Mouse (Mus musculus) embryonic facial prominence, embryonic 15.5 days (tissue): Measurements from ENCODE around the gene Gmds. TPM values are rescaled to one million over a fixed set of nuclear protein-coding genes. Genes with fewer than 3 reads are reported as not detected.

Source experiments
- ATAC-seq: fragments of 200-750 bp; cut with Nextera tagmentation; 2 replicates; pipeline ENCODE4 v1.8.0; 2017; ENCODE audit warnings: low read depth, moderate TSS enrichment; ENCODE audit not compliant: insufficient number of reproducible peaks, low FRiP score, low TSS enrichment
- H3K27ac ChIP-seq: fragments of 300-500 bp; sonication (generic); replicated peaks from 2 replicates; pipeline ENCODE4 v1.5.1; 2015; ENCODE audit warnings: mild to moderate bottlenecking, inconsistent platforms
- H3K27me3 ChIP-seq: fragments of 300-500 bp; sonication (generic); 2 replicates; pipeline ENCODE4 v1.6.1; 2015; ENCODE audit warnings: inconsistent platforms
- H3K36me3 ChIP-seq: fragments of 300-500 bp; sonication (generic); 2 replicates; pipeline ENCODE4 v1.6.1; 2015; ENCODE audit warnings: mild to moderate bottlenecking, inconsistent platforms
- H3K4me1 ChIP-seq: fragments of 300-500 bp; sonication (generic); 2 replicates; pipeline ENCODE4 v1.6.1; 2015; ENCODE audit warnings: inconsistent platforms
- H3K4me2 ChIP-seq: fragments of 300-500 bp; sonication (generic); replicated peaks from 2 replicates; pipeline ENCODE4 v1.6.1; 2015; ENCODE audit warnings: mild to moderate bottlenecking, inconsistent platforms
- H3K4me3 ChIP-seq: fragments of 300-500 bp; sonication (generic); replicated peaks from 2 replicates; pipeline ENCODE4 v1.5.1; 2015; ENCODE audit warnings: mild to moderate bottlenecking, inconsistent platforms
- H3K9ac ChIP-seq: fragments of 300-500 bp; sonication (generic); 2 replicates; pipeline ENCODE4 v1.6.1; 2015; ENCODE audit warnings: inconsistent platforms
- H3K9me3 ChIP-seq: fragments of 300-500 bp; sonication (generic); replicated peaks from 2 replicates; pipeline ENCODE4 v1.6.1; 2016; ENCODE audit warnings: inconsistent platforms
- WGBS: fragments of 180-500 bp; shearing (Covaris S2); methylation state at CpG from one replicate; pipeline ENCODE4 v1.1.7; 2015; 5-methylcytosine and 5-hydroxymethylcytosine counted together
- polyA plus RNA-seq: library from polyadenylated mRNA; unstranded; fragments of >200 nt; fragmentation: Nextera tagmentation; extraction: Ambion mirVana; gene quantifications from 2 replicates; pipeline ENCODE4 v1.2.1, GENCODE M21; 2015

Gene Gmds
- polyA plus RNA-seq, 1 experiment from 2014 or later = 36.3 TPM

DNA sequence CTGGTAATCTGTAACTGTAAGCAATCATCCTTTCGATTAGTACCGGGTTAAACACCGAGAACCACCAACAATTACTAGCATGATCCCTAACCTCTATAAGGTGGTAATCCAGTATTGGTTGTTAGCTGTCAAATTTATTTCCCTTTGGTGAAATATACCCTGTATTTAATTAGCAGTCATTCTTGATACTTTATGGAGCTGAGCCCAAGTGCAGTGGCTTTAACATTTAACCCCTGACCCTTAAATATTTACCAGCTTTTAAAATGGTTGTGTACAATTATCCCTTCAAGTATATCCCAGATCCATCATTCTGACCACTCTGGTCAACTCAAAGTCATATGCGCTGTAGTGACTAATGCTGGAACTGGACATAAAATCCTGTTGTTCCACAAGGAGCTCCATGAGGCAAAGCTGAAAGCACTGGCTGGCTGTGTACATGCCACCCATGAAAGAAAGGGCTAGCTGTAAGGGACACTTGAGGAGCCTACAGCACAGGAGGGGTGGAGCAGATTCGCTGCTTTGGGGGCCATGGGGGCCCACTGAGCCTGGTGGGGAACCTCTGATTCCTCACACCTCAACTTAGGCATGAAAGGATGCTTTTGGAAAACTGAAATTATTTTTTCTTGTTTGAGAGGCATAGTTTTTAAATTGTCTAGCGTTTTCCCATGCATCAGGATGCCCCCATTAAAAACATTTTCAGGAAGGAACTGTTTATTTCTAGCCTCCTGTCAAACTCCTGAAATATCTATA lies 312.1 kb downstream of the Gmds start:
- Histone ChIP-seq H3K4me3 (no peak overlapping the region), H3K9ac (no peak overlapping the region), H3K4me2 (no peak overlapping the region), H3K9me3 (no peaks in the 10 kb centered on the region), H3K27ac (no peak overlapping the region), H3K4me1 (0 out of 2 replicates have a peak, but pooled peaks cover 4% of the 10 kb centered on the region), H3K27me3 (no peaks in the 10 kb centered on the region), H3K36me3 (no peaks in the 10 kb centered on the region)
- ATAC-seq = no peak
- 61% methylated on average over 6 of the region's 6 CpGs for WGBS

GRCm38 (mm10) chr13:32024822-32025221 lies 313.7 kb downstream of the Gmds start:
- H3K9ac ChIP-seq = no peak overlapping the region
- H3K27ac ChIP-seq = no peak overlapping the region
- H3K4me3 ChIP-seq = no peak overlapping the region
- H3K27me3 ChIP-seq = no peaks in the 10 kb centered on the region
- H3K4me2 ChIP-seq = no peak overlapping the region
- no peaks in the 10 kb centered on the region for H3K9me3 ChIP-seq
- 0 out of 2 replicates have a peak, but pooled peaks cover 4% of the 10 kb centered on the region for H3K4me1 ChIP-seq
- ATAC-seq = no peak
- H3K36me3 ChIP-seq = no peaks in the 10 kb centered on the region

GRCm38 (mm10) chr13:32020455-32021249 lies 317.9 kb downstream of the Gmds start:
- ATAC-seq = no peak
- Histone ChIP-seq H3K9ac (no peak overlapping the region), H3K4me3 (no peak overlapping the region), H3K27ac (no peak overlapping the region), H3K4me2 (no peak overlapping the region), H3K9me3 (no peaks in the 10 kb centered on the region), H3K27me3 (no peaks in the 10 kb centered on the region), H3K4me1 (peaks cover 9% of the 10 kb centered on the region; the same call in 1 of the 2 replicates), H3K36me3 (no peaks in the 10 kb centered on the region)
- WGBS = 40% methylated on average over 6 of the region's 6 CpGs

- H3K9ac ChIP-seq = no peak overlapping the region
- H3K4me1 ChIP-seq = peaks cover 4% of the 10 kb centered on the region; the same call in 1 of the 2 replicates
- H3K4me2 ChIP-seq = no peak overlapping the region
- no peaks in the 10 kb centered on the region for H3K9me3 ChIP-seq
- H3K27ac ChIP-seq = no peak overlapping the region
- no peaks in the 10 kb centered on the region for H3K27me3 ChIP-seq
- H3K4me3 ChIP-seq = no peak overlapping the region
- ATAC-seq = no peak
- H3K36me3 ChIP-seq = no peaks in the 10 kb centered on the region
Measured at GRCm38 (mm10) chr13:32019256-32019620, 319.3 kb downstream of the Gmds start.

- Histone ChIP-seq H3K27ac (no peak overlapping the region), H3K27me3 (no peaks in the 10 kb centered on the region), H3K4me3 (no peak overlapping the region), H3K36me3 (no peaks in the 10 kb centered on the region), H3K9me3 (no peaks in the 10 kb centered on the region), H3K9ac (no peak overlapping the region), H3K4me2 (no peak overlapping the region), H3K4me1 (peaks cover 4% of the 10 kb centered on the region; the same call in 1 of the 2 replicates)
- ATAC-seq = peak; percentile 65
- 41% methylated on average over 4 of the region's 4 CpGs for whole genome bisulfite sequencing
Measured at GRCm38 (mm10) chr13:32018518-32019255, 319.9 kb downstream of the Gmds start.

DNA sequence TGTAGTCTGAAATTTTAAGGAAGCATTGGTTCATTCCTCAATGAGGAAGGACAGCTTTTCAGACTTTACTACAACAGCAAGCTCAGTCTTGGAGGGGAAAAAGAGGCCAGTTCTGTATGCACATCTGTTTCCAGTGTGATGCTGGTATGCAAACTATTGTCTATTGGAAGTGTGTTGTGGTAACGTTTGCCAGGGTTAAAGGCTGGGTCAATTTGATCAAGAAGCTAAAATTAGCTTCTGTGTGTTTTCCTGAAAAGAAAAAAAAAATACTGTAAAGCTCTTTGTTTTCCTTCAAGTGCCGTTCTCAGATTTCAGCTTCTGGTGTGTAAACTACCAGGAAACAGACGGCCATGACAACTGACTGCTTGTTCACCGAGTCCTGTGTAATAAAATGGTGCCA lies 329.7 kb downstream of the Gmds start:
- no peak overlapping the region for H3K4me2 ChIP-seq
- H3K27me3 ChIP-seq = no peaks in the 10 kb centered on the region
- no peak for ATAC-seq
- no peaks in the 10 kb centered on the region for H3K9me3 ChIP-seq
- H3K36me3 ChIP-seq = no peaks in the 10 kb centered on the region
- 5% methylated on average over 4 of the region's 4 CpGs for WGBS
- H3K4me1 ChIP-seq = no peaks in the 10 kb centered on the region
- no peak overlapping the region for H3K9ac ChIP-seq
- H3K27ac ChIP-seq = peak overlapping the region; percentile 63
- H3K4me3 ChIP-seq = no peak overlapping the region

DNA sequence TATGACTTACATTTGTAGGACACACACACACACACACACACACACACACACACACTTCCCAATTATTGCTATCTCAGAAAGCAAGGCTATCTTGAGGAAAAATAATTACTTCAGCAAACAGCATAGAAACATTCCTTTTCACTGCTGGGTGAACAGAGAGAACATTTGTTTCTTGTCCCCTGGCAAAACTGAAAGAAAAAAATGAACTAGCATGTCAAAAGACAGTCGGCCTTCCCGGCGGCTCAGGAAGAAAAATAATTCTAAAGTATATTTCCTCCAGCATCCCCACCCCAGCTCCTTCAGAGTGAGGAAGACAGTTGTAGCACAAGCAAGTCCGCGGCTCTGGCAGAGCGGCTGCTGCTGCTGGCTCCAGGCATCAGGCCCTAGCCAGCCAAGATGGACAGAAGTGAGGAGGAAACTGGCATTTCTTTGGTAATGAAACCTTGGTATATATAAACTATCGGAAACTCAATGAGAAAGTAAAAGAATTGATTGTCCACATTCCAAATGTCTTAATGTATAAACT lies 330.4 kb downstream of the Gmds start:
- no peaks in the 10 kb centered on the region for H3K4me1 ChIP-seq
- H3K27ac ChIP-seq = peak overlapping the region; percentile 69; the same call in 1 of the 2 replicates
- H3K4me2 ChIP-seq = peak overlapping the region; percentile 23; the same call in 1 of the 2 replicates
- H3K9me3 ChIP-seq = no peaks in the 10 kb centered on the region
- ATAC-seq = no peak
- WGBS = 13% methylated on average over 7 of the region's 7 CpGs
- H3K27me3 ChIP-seq = no peaks in the 10 kb centered on the region
- H3K36me3 ChIP-seq = no peaks in the 10 kb centered on the region
- H3K4me3 ChIP-seq = no peak overlapping the region
- H3K9ac ChIP-seq = no peak overlapping the region

GRCm38 (mm10) chr13:31993391-31993790 lies 345.1 kb downstream of the Gmds start:
- Histone ChIP-seq H3K27ac (no peak overlapping the region), H3K4me3 (no peak overlapping the region)

DNA sequence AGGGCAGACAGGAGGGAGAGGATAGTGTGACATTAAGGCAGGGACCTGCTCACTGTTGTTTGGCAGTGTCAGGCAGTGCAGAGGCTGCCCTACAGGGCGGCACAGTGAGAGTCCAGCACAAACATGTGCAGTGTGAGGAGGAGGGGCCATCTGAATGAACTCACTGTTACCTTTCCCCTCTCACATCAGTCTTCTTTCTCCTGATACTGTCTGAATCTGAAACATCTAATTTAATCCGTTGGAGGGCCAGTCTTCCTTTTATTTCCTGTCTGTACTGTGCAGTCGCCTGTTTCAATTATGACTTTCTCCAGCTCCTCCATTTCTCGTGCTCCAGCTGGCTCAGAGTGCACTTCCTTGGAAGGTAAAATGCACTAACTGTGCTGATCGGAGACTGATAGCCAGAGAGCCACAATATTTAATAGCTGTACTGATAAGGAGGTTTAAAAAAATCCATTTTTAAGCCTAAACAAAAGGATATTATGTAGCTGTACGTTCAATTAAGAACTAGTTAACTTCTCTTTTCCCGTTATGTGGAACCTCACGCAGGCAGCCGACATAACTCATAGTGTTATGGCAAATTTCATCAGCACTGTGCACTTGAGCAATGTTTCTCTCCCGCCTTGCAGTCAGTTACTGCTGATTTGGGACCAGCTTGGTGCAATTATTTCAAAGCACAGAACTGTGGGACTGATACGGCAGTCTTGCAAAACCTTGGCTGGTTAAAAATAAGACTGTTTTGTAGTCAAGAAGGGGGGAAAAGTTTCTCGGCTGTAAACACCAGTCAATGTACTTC lies 345.9 kb downstream of the Gmds start:
- WGBS = 30% methylated on average over 12 of the region's 12 CpGs
- no peak overlapping the region for H3K27ac ChIP-seq
- ATAC-seq = peak; percentile 63; the same call in 1 of the 2 replicates

More at GRCm38 (mm10) chr13:31993391-31993790, 345.1 kb downstream of the Gmds start:
- Histone ChIP-seq H3K4me2 (no peak overlapping the region), H3K27me3 (no peaks in the 10 kb centered on the region), H3K36me3 (no peaks in the 10 kb centered on the region), H3K9ac (no peak overlapping the region), H3K4me1 (no peaks in the 10 kb centered on the region; the same call in 1 of the 2 replicates), H3K9me3 (no peaks in the 10 kb centered on the region)
- 70% methylated on average over 4 of the region's 4 CpGs for WGBS
- ATAC-seq = no peak

DNA sequence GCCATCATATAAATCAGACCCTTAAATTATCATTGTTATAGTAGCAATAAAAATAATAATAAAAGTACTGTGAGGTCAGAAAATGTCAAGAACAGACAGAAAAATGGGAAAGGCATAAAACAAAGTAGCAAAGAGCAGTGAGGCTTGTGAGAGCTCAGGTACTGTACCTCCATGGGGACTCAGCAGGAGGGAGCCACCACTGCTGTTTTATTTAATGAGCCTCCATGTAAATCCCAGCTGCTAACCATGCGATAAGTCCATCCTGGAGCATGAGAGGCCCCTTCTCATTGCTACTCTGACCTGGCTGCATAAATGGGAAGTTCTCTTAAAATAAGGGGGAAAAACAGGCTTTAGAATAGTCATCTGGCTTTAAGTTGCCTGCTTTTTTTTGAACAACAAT lies 357.3 kb downstream of the Gmds start:
- H3K4me1 ChIP-seq = no peaks in the 10 kb centered on the region
- no peaks in the 10 kb centered on the region for H3K27me3 ChIP-seq
- no peak overlapping the region for H3K27ac ChIP-seq
- H3K36me3 ChIP-seq = no peaks in the 10 kb centered on the region
- H3K9ac ChIP-seq = no peak overlapping the region
- H3K4me2 ChIP-seq = no peak overlapping the region
- no peak for ATAC-seq
- H3K4me3 ChIP-seq = no peak overlapping the region
- H3K9me3 ChIP-seq = no peaks in the 10 kb centered on the region
- 86% methylated on average over 1 of the region's 1 CpGs for WGBS

More for the DNA sequence above, 345.9 kb downstream of the Gmds start:
- no peaks in the 10 kb centered on the region for H3K27me3 ChIP-seq
- H3K4me3 ChIP-seq = no peak overlapping the region
- H3K4me2 ChIP-seq = no peak overlapping the region
- no peaks in the 10 kb centered on the region for H3K36me3 ChIP-seq
- H3K9me3 ChIP-seq = no peaks in the 10 kb centered on the region
- no peak overlapping the region for H3K9ac ChIP-seq
- no peaks in the 10 kb centered on the region; the same call in 1 of the 2 replicates for H3K4me1 ChIP-seq
